Mouse (Mus musculus) frontal cortex, postnatal 10 days (tissue): ENCODE results near the gene Olfr478.
"Not testable (repeated sequence)": the region's sequence is repeated elsewhere in the genome, so short reads cannot be mapped to it uniquely, and the experiment has no call there.

Source experiments
- DNase-seq, 2 experiments: peaks; one replicate each; pipeline ENCODE4 v3.0.0; 2022; ENCODE audit warnings: low spot score in 2 of 2, mixed read lengths in 1 of 2

The Olfr478 gene

GRCm38 (mm10) chr7:108033889-108034288 is at the start of gene Olfr478:
TSS of gene Olfr478 (minus strand) at chr7:108033989.
- DNase-seq = no peak

- no peak for DNase-seq
Observed at GRCm38 (mm10) chr7:108079555-108079954, 45.8 kb upstream of the Olfr478 start, which contains the start of gene Olfr481. TSS of gene Olfr481 (plus strand) at chr7:108079855.

- DNase-seq = no peak
Observed at GRCm38 (mm10) chr7:108067246-108067645, 33.5 kb upstream of the Olfr478 start, which contains the start of gene Olfr480. TSS of gene Olfr480 (minus strand) at chr7:108067346.

- no peak for DNase-seq
Observed at GRCm38 (mm10) chr7:108050393-108050792, 16.6 kb upstream of the Olfr478 start, which contains the start of gene Olfr479. TSS of gene Olfr479 (plus strand) at chr7:108050693.

GRCm38 (mm10) chr7:108014256-108014655 is 19.5 kb downstream of the Olfr478 start:
- DNase-seq = not testable (repeated sequence)

- no peak for DNase-seq
Observed at GRCm38 (mm10) chr7:107986393-107986792, 47.4 kb downstream of the Olfr478 start, which contains the start of gene Olfr477. TSS of gene Olfr477 (plus strand) at chr7:107986693.
